ENCODE assay signal across 8 mouse cellular contexts in genomic region chr11:119268557-119269195, GRCm38 (mm10). TPM values are rescaled to one million over a fixed set of nuclear protein-coding genes. Genes with fewer than 3 reads are reported as not detected.
DNase-seq lines count a peak whose midpoint lies in the region; ATAC-seq and TF ChIP-seq lines count a peak whose summit lies in the region.

No protein-coding gene starts in this region.

- no peaks in the 10 kb centered on the region for H3K9me3 ChIP-seq in embryonic facial prominence, embryonic 13.5 days
- no peaks in the 10 kb centered on the region for H3K9me3 ChIP-seq in hindbrain, postnatal 0 days (ENCODE audit: low read length)
- H3K9me3 ChIP-seq in liver, embryonic 13.5 days (replicated peaks): no peaks in the 10 kb centered on the region

- WGBS in kidney, adult 2 months: 79% methylated on average over 16 of the region's 16 CpGs
- WGBS in embryonic facial prominence, embryonic 13.5 days: 79% methylated on average over 16 of the region's 16 CpGs
- WGBS in hindbrain, postnatal 0 days: 60% methylated on average over 16 of the region's 16 CpGs
- 68% methylated on average over 16 of the region's 16 CpGs for WGBS in liver, embryonic 13.5 days (ENCODE audit: insufficient replicate concordance)

- no peak for TF ChIP-seq CTCF in kidney, adult 2 months (conservative IDR thresholded peaks at IDR 0.05; ENCODE audit: insufficient read depth, insufficient read length, low read depth, low read length)
- TF ChIP-seq CTCF in hindbrain, postnatal 0 days (IDR thresholded peaks at IDR 0.05; ENCODE audit: low read depth): no peak

- no peak for ATAC-seq in embryonic facial prominence, embryonic 13.5 days (ENCODE audit: insufficient number of reproducible peaks, insufficient read depth, low FRiP score, low TSS enrichment, low read depth)
- 0 out of 2 replicates have a peak, but pooled peaks have one; percentile 3 for ATAC-seq in hindbrain, postnatal 0 days
- ATAC-seq in liver, embryonic 13.5 days (ENCODE audit: low read depth): no peak

- no peak for TF ChIP-seq POLR2A in kidney, adult 2 months (IDR thresholded peaks at IDR 0.05; ENCODE audit: low read depth, low read length)

- no peak overlapping the region for H3K27ac ChIP-seq in kidney, adult 2 months (ENCODE audit: insufficient read depth, low read depth, low read length)
- no peak overlapping the region for H3K27ac ChIP-seq in embryonic facial prominence, embryonic 13.5 days
- H3K27ac ChIP-seq in hindbrain, postnatal 0 days: peak overlapping the region; percentile 70
- H3K27ac ChIP-seq in liver, embryonic 13.5 days: peak overlapping the region; percentile 66

- H3K27me3 ChIP-seq in kidney, adult 2 months (replicated peaks; ENCODE audit: control insufficient read depth, insufficient read depth, low read length): no peaks in the 10 kb centered on the region
- no peaks in the 10 kb centered on the region for H3K27me3 ChIP-seq in embryonic facial prominence, embryonic 13.5 days
- no peaks in the 10 kb centered on the region for H3K27me3 ChIP-seq in hindbrain, postnatal 0 days (ENCODE audit: insufficient read depth, low read length)
- no peaks in the 10 kb centered on the region for H3K27me3 ChIP-seq in liver, embryonic 13.5 days

- peak overlapping the region; percentile 80; the same call in 1 of the 2 replicates for H3K4me3 ChIP-seq in kidney, adult 2 months (ENCODE audit: insufficient read depth, low read depth, low read length)
- peak overlapping the region; percentile 73 for H3K4me3 ChIP-seq in embryonic facial prominence, embryonic 13.5 days
- peak overlapping the region; percentile 55 for H3K4me3 ChIP-seq in hindbrain, postnatal 0 days (ENCODE audit: low read length)
- peak overlapping the region; percentile 76 for H3K4me3 ChIP-seq in liver, embryonic 13.5 days (replicated peaks)

- DNase-seq in kidney, adult 2 months: no peak
- no peak for DNase-seq in kidney, postnatal 4 days
- peak; percentile 53 for DNase-seq in hindbrain, postnatal 0 days (ENCODE audit: low spot score)
- no peak for DNase-seq in liver, embryonic 13.5 days
- DNase-seq in right cerebral cortex, postnatal 25 days: peak; percentile 73
- DNase-seq in urinary bladder, postnatal 4 days (ENCODE audit: low spot score in 2 of 2): no peak
- no peak for DNase-seq in gastrocnemius, postnatal 4 days (ENCODE audit: low spot score in 2 of 2)

- peak overlapping the region; percentile 83 for H3K9ac ChIP-seq in embryonic facial prominence, embryonic 13.5 days
- peak overlapping the region; percentile 66 for H3K9ac ChIP-seq in hindbrain, postnatal 0 days (replicated peaks; ENCODE audit: low read length)
- H3K9ac ChIP-seq in liver, embryonic 13.5 days: peak overlapping the region; percentile 82

- H3K4me1 ChIP-seq in kidney, adult 2 months (ENCODE audit: control insufficient read depth, insufficient read depth, low read length): peaks cover 5% of the 10 kb centered on the region; the same call in 1 of the 2 replicates
- peaks cover 14% of the 10 kb centered on the region for H3K4me1 ChIP-seq in embryonic facial prominence, embryonic 13.5 days
- 0 out of 2 replicates have a peak, but pooled peaks cover 13% of the 10 kb centered on the region for H3K4me1 ChIP-seq in hindbrain, postnatal 0 days (ENCODE audit: insufficient read depth, low read length)
- H3K4me1 ChIP-seq in liver, embryonic 13.5 days (replicated peaks): peaks cover 38% of the 10 kb centered on the region

- H3K36me3 ChIP-seq in kidney, adult 2 months (ENCODE audit: control insufficient read depth, insufficient read depth, low read length): no peaks in the 10 kb centered on the region
- H3K36me3 ChIP-seq in embryonic facial prominence, embryonic 13.5 days: peaks cover 38% of the 10 kb centered on the region
- H3K36me3 ChIP-seq in hindbrain, postnatal 0 days (ENCODE audit: insufficient read depth, low read length): peaks cover under 1% of the 10 kb centered on the region; the same call in 1 of the 2 replicates
- H3K36me3 ChIP-seq in liver, embryonic 13.5 days: peaks cover 29% of the 10 kb centered on the region

- H3K4me2 ChIP-seq in embryonic facial prominence, embryonic 13.5 days: peak overlapping the region; percentile 80
- peak overlapping the region; percentile 95 for H3K4me2 ChIP-seq in hindbrain, postnatal 0 days (ENCODE audit: low read depth, low read length)
- peak overlapping the region; percentile 96 for H3K4me2 ChIP-seq in liver, embryonic 13.5 days

RNA-seq across cellular contexts. Expression of gene Gaa, which starts 1.0 kb away (rescaled TPM):
- polyA plus RNA-seq in kidney, adult 2 months (2012; rRNA removed): 152 and 171 TPM in 2 replicates
- 58.5 and 61.0 TPM in 2 replicates for polyA plus RNA-seq in embryonic facial prominence, embryonic 13.5 days (2015; fragmentation: Nextera tagmentation; extraction: Ambion mirVana)
- total RNA-seq in hindbrain, postnatal 0 days (2014; rRNA removed): 223 and 230 TPM in 2 replicates
- 123 and 128 TPM in 2 replicates for polyA plus RNA-seq in hindbrain, postnatal 0 days (2015; fragmentation: Nextera tagmentation; extraction: Ambion mirVana)
- polyA plus RNA-seq in liver, embryonic 13.5 days (2015; fragmentation: Nextera tagmentation; extraction: Ambion mirVana): 17.9 and 21.1 TPM in 2 replicates
- 10 to 100 TPM; 59.2 to 69.4 TPM for total RNA-seq in gastrocnemius, postnatal 4 days (2021)

RNA-seq across cellular contexts. Expression of gene Eif4a3, which starts 31.2 kb away (rescaled TPM):
- 88.4 and 94.2 TPM in 2 replicates for polyA plus RNA-seq in kidney, adult 2 months (2012; rRNA removed)
- 339 and 385 TPM in 2 replicates for polyA plus RNA-seq in embryonic facial prominence, embryonic 13.5 days (2015; fragmentation: Nextera tagmentation; extraction: Ambion mirVana)
- total RNA-seq in hindbrain, postnatal 0 days (2014; rRNA removed): 144 and 154 TPM in 2 replicates
- 248 and 258 TPM in 2 replicates for polyA plus RNA-seq in hindbrain, postnatal 0 days (2015; fragmentation: Nextera tagmentation; extraction: Ambion mirVana)
- 236 and 242 TPM in 2 replicates for polyA plus RNA-seq in liver, embryonic 13.5 days (2015; fragmentation: Nextera tagmentation; extraction: Ambion mirVana)
- 100 to 1,000 TPM; 106 to 113 TPM for total RNA-seq in gastrocnemius, postnatal 4 days (2021)

RNA-seq across cellular contexts. Expression of gene Card14, which starts 38.9 kb away (rescaled TPM):
- polyA plus RNA-seq in kidney, adult 2 months (2012; rRNA removed): 3.7 and 3.9 TPM in 2 replicates
- polyA plus RNA-seq in embryonic facial prominence, embryonic 13.5 days (2015; fragmentation: Nextera tagmentation; extraction: Ambion mirVana): 1.1 and 1.2 TPM in 2 replicates
- 1.7 and 1.9 TPM in 2 replicates for total RNA-seq in hindbrain, postnatal 0 days (2014; rRNA removed)
- polyA plus RNA-seq in hindbrain, postnatal 0 days (2015; fragmentation: Nextera tagmentation; extraction: Ambion mirVana): 0.72 and 0.81 TPM in 2 replicates
- 0.20 and 0.22 TPM in 2 replicates for polyA plus RNA-seq in liver, embryonic 13.5 days (2015; fragmentation: Nextera tagmentation; extraction: Ambion mirVana)
- total RNA-seq in gastrocnemius, postnatal 4 days (2021): under 1 TPM; 0.73 to 0.93 TPM

RNA-seq across cellular contexts. Expression of gene Ccdc40, which starts 40.3 kb away (rescaled TPM):
- 0.27 and 0.30 TPM in 2 replicates for polyA plus RNA-seq in kidney, adult 2 months (2012; rRNA removed)
- 6.7 and 7.1 TPM in 2 replicates for polyA plus RNA-seq in embryonic facial prominence, embryonic 13.5 days (2015; fragmentation: Nextera tagmentation; extraction: Ambion mirVana)
- total RNA-seq in hindbrain, postnatal 0 days (2014; rRNA removed): 11.5 and 12.5 TPM in 2 replicates
- 9.7 and 10.3 TPM in 2 replicates for polyA plus RNA-seq in hindbrain, postnatal 0 days (2015; fragmentation: Nextera tagmentation; extraction: Ambion mirVana)
- 1.4 and 1.8 TPM in 2 replicates for polyA plus RNA-seq in liver, embryonic 13.5 days (2015; fragmentation: Nextera tagmentation; extraction: Ambion mirVana)
- under 1 TPM; 0.12 to 0.16 TPM for total RNA-seq in gastrocnemius, postnatal 4 days (2021)

RNA-seq across cellular contexts. Expression of gene Tbc1d16, which starts 40.4 kb away (rescaled TPM):
- polyA plus RNA-seq in kidney, adult 2 months (2012; rRNA removed): 25.2 and 31.5 TPM in 2 replicates
- 22.7 and 24.9 TPM in 2 replicates for polyA plus RNA-seq in embryonic facial prominence, embryonic 13.5 days (2015; fragmentation: Nextera tagmentation; extraction: Ambion mirVana)
- 161 and 182 TPM in 2 replicates for total RNA-seq in hindbrain, postnatal 0 days (2014; rRNA removed)
- polyA plus RNA-seq in hindbrain, postnatal 0 days (2015; fragmentation: Nextera tagmentation; extraction: Ambion mirVana): 42.1 and 43.9 TPM in 2 replicates
- polyA plus RNA-seq in liver, embryonic 13.5 days (2015; fragmentation: Nextera tagmentation; extraction: Ambion mirVana): 1.5 and 1.6 TPM in 2 replicates
- 10 to 100 TPM; 23.3 to 23.6 TPM for total RNA-seq in gastrocnemius, postnatal 4 days (2021)

Comparison
In these comparisons a context has a peak if more than half of its experiments do, and no peak if none do; other contexts are left out.
1. DNase-seq: peak in hindbrain, postnatal 0 days (single experiment) and right cerebral cortex, postnatal 25 days (single experiment); none in kidney, adult 2 months (single experiment), kidney, postnatal 4 days (0 of 2), liver, embryonic 13.5 days (single experiment), urinary bladder, postnatal 4 days (0 of 2) and gastrocnemius, postnatal 4 days (0 of 2).
2. H3K27ac ChIP-seq: peak in hindbrain, postnatal 0 days (single experiment) and liver, embryonic 13.5 days (single experiment); none in kidney, adult 2 months (single experiment) and embryonic facial prominence, embryonic 13.5 days (single experiment).
3. Peak in every context shown above with its lines, with median percentiles within 50 percentile points of each other: H3K4me3 ChIP-seq, H3K4me2 ChIP-seq and H3K9ac ChIP-seq.